Mouse (Mus musculus) limb, embryonic 13.5 days (tissue): ENCODE data around the gene Areg. TPM values are rescaled to one million over a fixed set of nuclear protein-coding genes. Genes with fewer than 3 reads are reported as not detected.

Source experiments
- ATAC-seq: fragments of 200-750 bp; cut with Nextera tagmentation; 2 replicates; pipeline ENCODE4 v1.8.0; 2017; ENCODE audit warnings: low read depth, moderate number of reproducible peaks, moderate TSS enrichment; ENCODE audit not compliant: low FRiP score
- H3K27ac ChIP-seq: fragments of 300-500 bp; sonication (generic); 2 replicates; pipeline ENCODE4 v1.5.1; 2015; ENCODE audit warnings: inconsistent platforms, mild to moderate bottlenecking, moderate library complexity
- H3K27me3 ChIP-seq: fragments of 300-500 bp; sonication (generic); 2 replicates; pipeline ENCODE4 v1.6.1; 2015; ENCODE audit warnings: mild to moderate bottlenecking, inconsistent platforms
- H3K36me3 ChIP-seq: fragments of 300-500 bp; sonication (generic); 2 replicates; pipeline ENCODE4 v1.6.1; 2015; ENCODE audit warnings: inconsistent platforms, mild to moderate bottlenecking, moderate library complexity
- H3K4me1 ChIP-seq: fragments of 300-500 bp; sonication (generic); 2 replicates; pipeline ENCODE4 v1.6.1; 2015; ENCODE audit warnings: inconsistent platforms
- H3K4me2 ChIP-seq: fragments of 300-500 bp; sonication (generic); replicated peaks from 2 replicates; pipeline ENCODE4 v1.6.1; 2015; ENCODE audit warnings: inconsistent platforms, mild to moderate bottlenecking, moderate library complexity
- H3K4me3 ChIP-seq: fragments of 300-500 bp; sonication (generic); 2 replicates; pipeline ENCODE4 v1.5.1; 2015; ENCODE audit warnings: moderate library complexity, mild to moderate bottlenecking, inconsistent platforms
- H3K9ac ChIP-seq: fragments of 300-500 bp; sonication (generic); 2 replicates; pipeline ENCODE4 v1.6.1; 2015; ENCODE audit warnings: mild to moderate bottlenecking, inconsistent platforms
- H3K9me3 ChIP-seq: fragments of 300-500 bp; sonication (generic); 2 replicates; pipeline ENCODE4 v1.6.1; 2016; ENCODE audit warnings: inconsistent platforms
- WGBS: fragments of 180-500 bp; shearing (Covaris S2); methylation state at CpG from one replicate; pipeline ENCODE4 v1.1.7; 2015; 5-methylcytosine and 5-hydroxymethylcytosine counted together
- polyA plus RNA-seq: library from polyadenylated mRNA; unstranded; fragments of >200 nt; fragmentation: Nextera tagmentation; extraction: Ambion mirVana; gene quantifications from 2 replicates; pipeline ENCODE4 v1.2.1, GENCODE M21; 2015

Areg gene
- polyA plus RNA-seq, result 0.15 TPM in 1 of 2 replicates, not detected in the other

DNA sequence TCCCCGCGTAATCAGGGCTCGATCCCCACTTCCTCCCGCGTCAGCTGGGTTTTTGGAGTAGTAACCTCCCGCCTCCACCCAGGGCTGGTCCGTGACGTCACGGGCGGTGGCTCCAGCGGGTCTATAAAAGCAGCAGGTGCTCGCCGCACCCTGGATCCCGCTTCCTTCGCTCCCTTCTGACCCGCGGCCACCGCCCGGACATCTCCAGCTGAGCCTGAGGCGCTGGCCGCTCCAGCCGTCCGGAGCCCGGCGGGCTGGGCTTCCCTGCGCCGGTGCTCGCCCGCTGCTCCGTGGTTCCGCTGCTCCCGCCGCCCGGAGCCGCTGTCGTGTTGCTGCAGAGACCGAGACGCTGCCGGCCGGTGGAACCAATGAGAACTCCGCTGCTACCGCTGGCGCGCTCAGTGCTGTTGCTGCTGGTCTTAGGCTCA lies at the start of gene Areg:
Gene Areg (plus strand): TSS at position 154 of the 428 bp plus-strand sequence.
- H3K9ac ChIP-seq, result peak within 1 kb of the TSS; percentile 56
- peaks cover 9% of the 10 kb centered on the region for H3K4me1 ChIP-seq
- H3K9me3 ChIP-seq, result no peaks in the 10 kb centered on the region; the same call in 1 of the 2 replicates
- under 1% methylated on average over 44 of the region's 44 CpGs for WGBS
- peak within 1 kb of the TSS; percentile 96 for H3K4me2 ChIP-seq
- peak within 1 kb of the TSS; percentile 57 for H3K4me3 ChIP-seq
- H3K27me3 ChIP-seq, result peaks cover 32% of the 10 kb centered on the region
- ATAC-seq, result peak; percentile 79
- no peaks in the 10 kb centered on the region for H3K36me3 ChIP-seq
- no peak within 1 kb of the TSS for H3K27ac ChIP-seq

DNA sequence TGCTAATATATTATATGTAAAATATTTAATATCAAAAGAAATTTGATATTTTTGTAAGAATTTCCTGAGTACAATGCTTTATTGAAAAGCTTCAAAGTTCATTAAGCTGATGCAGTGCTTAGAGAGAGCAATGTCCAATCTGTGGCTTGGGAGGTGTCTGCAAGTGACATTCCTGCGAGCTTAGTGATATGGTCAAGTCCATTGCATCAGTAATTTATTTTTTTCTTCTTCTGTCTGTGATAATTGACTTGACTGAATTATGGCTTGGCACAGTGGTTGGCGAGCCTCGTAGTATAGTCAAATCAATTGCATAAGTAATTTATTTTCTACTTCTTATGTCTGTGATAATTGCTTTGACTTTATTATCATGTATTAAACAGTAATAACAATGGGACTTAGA lies 49.1 kb upstream of the Areg start:
- no peaks in the 10 kb centered on the region for H3K9me3 ChIP-seq
- H3K27me3 ChIP-seq, result no peaks in the 10 kb centered on the region
- 81% methylated on average over 3 of the region's 3 CpGs for WGBS
- no peaks in the 10 kb centered on the region for H3K36me3 ChIP-seq
- no peaks in the 10 kb centered on the region for H3K4me1 ChIP-seq
- H3K27ac ChIP-seq, result no peak overlapping the region
- H3K4me3 ChIP-seq, result no peak overlapping the region
- ATAC-seq, result no peak
- no peak overlapping the region for H3K4me2 ChIP-seq
- no peak overlapping the region for H3K9ac ChIP-seq

DNA sequence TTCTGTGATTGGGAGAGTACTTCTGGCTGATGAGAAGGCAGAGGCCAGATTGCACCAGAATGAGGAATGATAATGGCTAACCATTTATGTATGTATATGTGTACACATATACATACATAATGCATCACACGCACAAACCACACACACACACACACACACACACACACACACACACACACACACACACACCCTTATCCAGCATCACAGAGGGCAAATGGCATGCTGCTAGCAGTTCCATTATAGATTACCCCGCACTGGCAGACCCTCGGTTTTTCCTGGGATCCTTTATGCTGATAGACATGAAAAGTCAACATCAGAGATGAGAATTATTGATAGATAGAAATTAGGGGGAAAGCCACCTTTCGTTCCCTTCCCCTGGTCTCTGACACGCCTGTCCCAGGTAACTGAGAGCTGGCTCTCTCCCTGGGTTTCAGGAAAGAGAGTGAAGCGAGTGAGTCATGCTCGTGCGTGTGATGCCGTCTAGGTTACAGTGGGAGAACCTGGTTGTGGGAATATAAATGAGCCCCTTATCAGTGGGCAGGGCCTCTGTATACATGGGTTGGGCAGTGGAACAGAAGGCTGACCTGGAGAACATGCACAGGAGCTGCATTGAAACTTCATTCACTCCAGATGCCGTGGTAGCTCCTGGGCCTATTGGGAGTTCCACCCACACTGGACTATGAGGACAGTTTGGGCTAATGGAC lies 41.3 kb upstream of the Areg start:
- Histone ChIP-seq H3K36me3 (no peaks in the 10 kb centered on the region), H3K4me2 (no peak overlapping the region), H3K9ac (no peak overlapping the region), H3K27me3 (no peaks in the 10 kb centered on the region), H3K9me3 (no peaks in the 10 kb centered on the region), H3K27ac (no peak overlapping the region), H3K4me3 (no peak overlapping the region), H3K4me1 (no peaks in the 10 kb centered on the region)
- ATAC-seq, result no peak
- 90% methylated on average over 10 of the region's 10 CpGs for WGBS

DNA sequence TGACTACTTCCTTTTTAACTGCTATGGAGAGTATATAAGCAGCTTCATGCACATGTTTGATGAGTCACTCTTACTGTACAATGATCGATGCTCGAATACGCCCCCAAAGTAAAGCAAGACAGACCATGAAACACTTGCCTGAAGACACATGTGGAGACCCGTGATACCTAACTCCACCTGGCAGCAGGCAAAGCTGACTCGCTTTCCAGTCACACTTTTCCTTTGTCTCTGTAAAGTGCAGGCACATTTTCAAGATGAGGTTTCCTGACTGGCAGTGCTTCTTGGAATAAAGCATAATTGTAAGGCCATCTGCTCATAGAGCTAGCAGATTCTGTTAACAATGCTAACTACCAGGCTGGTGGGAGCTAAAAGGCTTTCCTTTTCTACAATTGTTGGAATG lies 37.7 kb upstream of the Areg start:
- H3K4me3 ChIP-seq, result no peak overlapping the region
- WGBS, result 92% methylated on average over 5 of the region's 5 CpGs
- no peaks in the 10 kb centered on the region for H3K4me1 ChIP-seq
- no peak overlapping the region for H3K27ac ChIP-seq
- no peak overlapping the region for H3K9ac ChIP-seq
- H3K9me3 ChIP-seq, result no peaks in the 10 kb centered on the region
- no peak overlapping the region for H3K4me2 ChIP-seq
- H3K27me3 ChIP-seq, result no peaks in the 10 kb centered on the region
- H3K36me3 ChIP-seq, result no peaks in the 10 kb centered on the region
- ATAC-seq, result no peak

DNA sequence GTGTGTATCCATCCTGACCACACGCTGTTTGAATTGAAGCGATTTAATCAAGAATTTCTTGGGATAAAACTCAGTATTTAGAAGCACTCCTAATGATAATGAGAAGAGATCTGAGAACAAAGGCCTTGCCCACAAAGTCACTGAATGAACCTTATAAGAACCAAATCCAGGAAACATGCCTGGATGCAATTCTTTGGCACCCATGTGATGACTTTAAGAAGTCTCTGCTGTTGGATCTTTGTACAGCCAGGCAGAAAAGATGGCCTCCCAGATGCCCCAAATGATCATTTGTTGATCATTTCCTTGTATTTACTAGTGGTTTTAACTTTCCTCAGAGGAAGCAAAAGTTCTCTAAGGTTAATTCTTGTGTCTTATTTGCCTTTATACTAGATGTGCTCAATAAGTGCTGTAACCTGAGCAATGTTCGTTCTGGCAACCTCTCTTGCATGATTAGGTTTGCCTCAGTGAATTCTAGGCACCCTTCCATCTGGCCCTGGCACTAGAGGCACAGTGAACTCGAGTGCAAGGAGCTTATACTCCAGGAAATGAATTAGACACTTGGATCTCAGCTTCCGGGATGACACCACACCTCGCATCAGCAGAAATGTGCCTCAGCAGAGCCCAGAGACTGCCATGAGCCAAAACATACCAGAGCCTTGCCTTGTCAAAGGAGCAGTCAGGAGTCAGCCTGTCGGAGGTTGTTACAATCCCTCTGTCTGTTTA lies 35.3 kb upstream of the Areg start:
- H3K36me3 ChIP-seq, result no peaks in the 10 kb centered on the region
- H3K4me2 ChIP-seq, result no peak overlapping the region
- H3K4me3 ChIP-seq, result no peak overlapping the region
- WGBS, result 82% methylated on average over 7 of the region's 7 CpGs
- H3K4me1 ChIP-seq, result no peaks in the 10 kb centered on the region
- H3K27me3 ChIP-seq, result no peaks in the 10 kb centered on the region
- no peak overlapping the region for H3K9ac ChIP-seq
- no peak for ATAC-seq
- no peak overlapping the region for H3K27ac ChIP-seq
- H3K9me3 ChIP-seq, result no peaks in the 10 kb centered on the region

DNA sequence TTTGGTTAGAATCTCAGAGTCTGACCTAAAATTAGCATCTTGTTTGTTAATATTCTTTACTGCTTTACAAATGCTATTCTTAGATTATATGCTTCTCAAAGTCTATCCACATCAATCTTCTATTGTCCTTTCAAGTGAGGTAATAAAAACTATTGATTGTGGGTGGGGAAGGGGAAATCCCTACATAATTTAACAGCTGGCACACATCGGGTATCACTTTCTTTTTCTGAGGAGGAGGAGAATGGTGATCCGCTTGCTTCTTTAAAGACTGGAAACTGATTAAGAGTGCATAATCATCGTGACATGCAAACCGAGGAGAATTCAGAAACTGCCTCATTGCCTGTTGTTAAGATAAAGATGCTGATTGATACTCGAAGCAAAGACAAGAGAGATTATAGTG lies 33.2 kb upstream of the Areg start:
- ATAC-seq, result no peak
- Histone ChIP-seq H3K4me1 (no peaks in the 10 kb centered on the region), H3K27ac (no peak overlapping the region), H3K9me3 (no peaks in the 10 kb centered on the region), H3K9ac (no peak overlapping the region), H3K4me3 (no peak overlapping the region), H3K4me2 (no peak overlapping the region), H3K36me3 (no peaks in the 10 kb centered on the region), H3K27me3 (no peaks in the 10 kb centered on the region)
- 82% methylated on average over 5 of the region's 5 CpGs for WGBS

DNA sequence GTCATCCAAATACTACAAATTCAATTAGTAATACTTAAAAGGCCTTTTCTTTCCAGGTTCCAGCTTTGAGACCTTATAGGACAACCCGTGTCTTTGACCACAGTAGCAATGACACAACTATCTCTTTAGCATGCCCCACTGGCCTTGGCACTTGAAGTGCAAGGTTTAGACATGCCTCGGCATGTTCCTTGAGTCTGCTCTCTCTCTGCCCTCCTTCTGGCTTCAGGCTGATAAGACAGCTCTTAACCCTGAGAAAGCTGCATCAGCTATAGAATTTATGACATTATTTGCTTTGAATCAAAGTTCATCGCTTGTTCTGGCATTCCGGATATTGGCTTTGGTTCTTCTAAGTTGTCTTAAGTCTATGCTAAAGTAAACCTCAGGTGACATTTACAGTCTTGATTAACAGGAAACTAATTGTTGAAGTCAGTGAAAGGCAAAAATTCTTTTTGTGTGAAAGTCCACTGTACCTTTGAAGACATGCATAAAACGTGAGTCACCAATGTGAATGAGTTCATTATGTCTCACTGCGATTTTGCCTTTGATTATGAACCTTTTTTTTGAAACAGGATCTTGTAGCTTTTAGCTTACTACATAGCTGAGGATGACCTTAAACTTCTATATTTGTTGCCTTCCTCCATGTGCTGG lies 29.3 kb upstream of the Areg start:
- Histone ChIP-seq H3K27ac (no peak overlapping the region), H3K9ac (no peak overlapping the region), H3K36me3 (no peaks in the 10 kb centered on the region), H3K9me3 (no peaks in the 10 kb centered on the region), H3K27me3 (no peaks in the 10 kb centered on the region), H3K4me3 (no peak overlapping the region), H3K4me2 (no peak overlapping the region), H3K4me1 (no peaks in the 10 kb centered on the region)
- 82% methylated on average over 6 of the region's 6 CpGs for WGBS
- ATAC-seq, result no peak

DNA sequence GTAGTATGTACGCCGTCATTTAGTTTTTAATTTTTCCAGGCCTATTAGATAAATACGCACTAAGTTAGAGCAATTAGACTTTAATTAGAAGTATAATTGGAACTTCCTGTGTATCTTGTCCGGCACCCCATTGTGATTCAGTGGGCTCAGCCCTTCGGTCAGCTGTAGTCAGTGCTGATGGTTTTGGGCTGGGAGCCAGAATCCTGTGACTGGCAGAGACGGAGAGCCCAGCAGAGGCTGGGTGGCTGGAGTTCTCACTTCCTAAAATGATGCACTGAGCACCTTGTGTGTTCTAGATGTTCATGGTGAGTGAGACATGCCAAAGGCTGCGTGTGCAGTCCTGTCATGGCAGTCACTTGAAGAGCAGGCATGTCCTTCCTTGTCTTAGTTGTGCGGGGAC lies 28.4 kb upstream of the Areg start:
- 85% methylated on average over 8 of the region's 8 CpGs for WGBS
- Histone ChIP-seq H3K9ac (no peak overlapping the region), H3K4me1 (no peaks in the 10 kb centered on the region), H3K27ac (no peak overlapping the region), H3K9me3 (no peaks in the 10 kb centered on the region), H3K4me2 (no peak overlapping the region), H3K4me3 (no peak overlapping the region), H3K36me3 (no peaks in the 10 kb centered on the region), H3K27me3 (no peaks in the 10 kb centered on the region)
- no peak for ATAC-seq

DNA sequence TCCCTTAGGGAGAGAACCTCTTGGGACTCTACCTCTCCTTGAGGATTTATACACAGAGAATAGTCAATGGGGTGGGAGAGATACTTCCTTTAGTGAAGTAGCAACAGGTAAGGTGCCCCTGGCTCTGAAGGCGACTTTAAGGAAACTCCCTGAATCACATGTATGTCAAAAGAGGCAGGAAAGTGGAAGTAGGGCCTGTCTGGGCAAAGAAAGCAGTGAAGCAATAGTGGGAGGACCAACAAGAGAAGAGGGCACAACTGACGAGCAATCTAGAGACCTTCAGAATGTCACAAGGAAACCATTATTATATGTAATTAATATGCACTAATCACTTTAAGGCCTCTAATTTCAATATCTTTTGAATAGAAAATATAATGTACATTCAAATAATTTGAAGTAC lies 25.4 kb upstream of the Areg start:
- no peaks in the 10 kb centered on the region for H3K4me1 ChIP-seq
- no peaks in the 10 kb centered on the region for H3K27me3 ChIP-seq
- H3K36me3 ChIP-seq, result no peaks in the 10 kb centered on the region
- WGBS, result 82% methylated on average over 2 of the region's 2 CpGs
- no peak overlapping the region for H3K27ac ChIP-seq
- H3K9me3 ChIP-seq, result no peaks in the 10 kb centered on the region
- H3K4me2 ChIP-seq, result no peak overlapping the region
- no peak overlapping the region for H3K9ac ChIP-seq
- H3K4me3 ChIP-seq, result no peak overlapping the region
- no peak for ATAC-seq

DNA sequence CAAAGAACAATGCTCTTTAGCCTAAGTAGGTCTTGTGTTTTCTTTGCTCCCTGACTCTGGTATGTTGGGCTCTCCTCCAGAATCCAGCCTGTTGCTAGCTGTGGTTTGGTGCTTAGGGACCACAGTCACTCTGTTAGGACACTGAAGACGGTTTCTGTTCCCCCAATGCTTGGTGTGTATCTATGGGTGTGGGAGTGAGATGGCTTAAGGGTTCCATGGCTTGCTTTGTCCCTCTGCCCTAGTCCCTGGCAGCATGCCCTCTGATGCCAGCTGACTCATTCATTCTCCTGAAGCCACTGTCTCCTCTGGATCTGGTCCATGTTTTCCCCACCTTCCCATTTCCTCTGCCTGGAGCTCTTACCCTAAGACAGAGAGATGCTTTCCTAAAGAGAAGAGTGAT lies 24.8 kb upstream of the Areg start:
- no peaks in the 10 kb centered on the region for H3K4me1 ChIP-seq
- WGBS, result 79% methylated on average over 1 of the region's 1 CpGs
- ATAC-seq, result no peak
- no peaks in the 10 kb centered on the region for H3K36me3 ChIP-seq
- H3K27ac ChIP-seq, result no peak overlapping the region
- H3K27me3 ChIP-seq, result no peaks in the 10 kb centered on the region
- H3K4me2 ChIP-seq, result no peak overlapping the region
- H3K4me3 ChIP-seq, result no peak overlapping the region
- H3K9ac ChIP-seq, result no peak overlapping the region
- H3K9me3 ChIP-seq, result no peaks in the 10 kb centered on the region

DNA sequence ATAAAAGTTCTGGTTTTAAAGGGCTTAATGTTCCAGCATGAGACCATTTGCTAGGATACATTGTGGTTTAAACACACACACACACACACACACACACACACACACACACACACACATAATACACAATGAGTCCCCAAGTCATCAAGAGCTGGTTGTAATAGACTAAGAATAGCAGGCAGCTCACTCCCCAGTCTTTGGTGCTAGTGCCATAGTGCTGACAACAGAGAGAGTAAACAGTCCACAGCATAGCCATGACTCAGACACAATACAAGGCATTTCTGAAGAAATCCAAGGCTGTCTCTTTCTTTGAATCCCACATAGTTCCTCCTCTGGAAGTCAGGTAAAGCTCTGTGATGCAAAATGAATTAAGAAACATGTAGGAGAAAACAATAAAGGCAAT lies 20.8 kb upstream of the Areg start:
- H3K4me3 ChIP-seq, result no peak overlapping the region
- no peak overlapping the region for H3K27ac ChIP-seq
- ATAC-seq, result no peak
- H3K36me3 ChIP-seq, result no peaks in the 10 kb centered on the region
- no peaks in the 10 kb centered on the region for H3K4me1 ChIP-seq
- H3K9me3 ChIP-seq, result no peaks in the 10 kb centered on the region
- H3K4me2 ChIP-seq, result no peak overlapping the region
- H3K9ac ChIP-seq, result no peak overlapping the region
- no peaks in the 10 kb centered on the region for H3K27me3 ChIP-seq

DNA sequence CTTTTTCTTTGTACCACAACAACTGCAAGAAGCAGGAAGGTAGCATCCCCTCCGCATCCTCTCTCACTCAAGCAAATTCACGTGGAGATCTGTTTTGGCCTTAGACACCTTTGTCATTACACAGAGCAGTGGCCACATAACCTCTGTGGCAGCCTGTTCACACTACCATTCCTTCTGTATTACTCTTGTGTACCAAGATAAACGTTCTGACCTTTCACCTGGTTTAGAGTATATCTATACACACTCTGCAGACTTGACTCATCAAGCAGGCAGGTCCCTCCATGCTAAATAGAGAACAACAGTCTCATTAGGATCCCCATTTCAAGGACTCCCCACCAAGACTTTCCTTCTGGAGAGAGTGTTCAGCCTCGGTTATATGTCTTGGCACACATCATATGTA lies 16.0 kb upstream of the Areg start:
- Histone ChIP-seq H3K36me3 (no peaks in the 10 kb centered on the region), H3K4me2 (no peak overlapping the region), H3K4me3 (no peak overlapping the region), H3K4me1 (no peaks in the 10 kb centered on the region), H3K27ac (no peak overlapping the region), H3K27me3 (no peaks in the 10 kb centered on the region), H3K9ac (no peak overlapping the region), H3K9me3 (no peaks in the 10 kb centered on the region)
- WGBS, result 78% methylated on average over 4 of the region's 4 CpGs
- no peak for ATAC-seq
